Mouse (Mus musculus): ENCODE data around the gene Usp22. TPM values are rescaled to one million over a fixed set of nuclear protein-coding genes. Genes with fewer than 3 reads are reported as not detected.
"Not testable (repeated sequence)": the region's sequence is repeated elsewhere in the genome, so short reads cannot be mapped to it uniquely, and the experiment has no call there.

The Usp22 gene
- total RNA-seq, 1 experiment from 2014 or later = 103 TPM

DNA sequence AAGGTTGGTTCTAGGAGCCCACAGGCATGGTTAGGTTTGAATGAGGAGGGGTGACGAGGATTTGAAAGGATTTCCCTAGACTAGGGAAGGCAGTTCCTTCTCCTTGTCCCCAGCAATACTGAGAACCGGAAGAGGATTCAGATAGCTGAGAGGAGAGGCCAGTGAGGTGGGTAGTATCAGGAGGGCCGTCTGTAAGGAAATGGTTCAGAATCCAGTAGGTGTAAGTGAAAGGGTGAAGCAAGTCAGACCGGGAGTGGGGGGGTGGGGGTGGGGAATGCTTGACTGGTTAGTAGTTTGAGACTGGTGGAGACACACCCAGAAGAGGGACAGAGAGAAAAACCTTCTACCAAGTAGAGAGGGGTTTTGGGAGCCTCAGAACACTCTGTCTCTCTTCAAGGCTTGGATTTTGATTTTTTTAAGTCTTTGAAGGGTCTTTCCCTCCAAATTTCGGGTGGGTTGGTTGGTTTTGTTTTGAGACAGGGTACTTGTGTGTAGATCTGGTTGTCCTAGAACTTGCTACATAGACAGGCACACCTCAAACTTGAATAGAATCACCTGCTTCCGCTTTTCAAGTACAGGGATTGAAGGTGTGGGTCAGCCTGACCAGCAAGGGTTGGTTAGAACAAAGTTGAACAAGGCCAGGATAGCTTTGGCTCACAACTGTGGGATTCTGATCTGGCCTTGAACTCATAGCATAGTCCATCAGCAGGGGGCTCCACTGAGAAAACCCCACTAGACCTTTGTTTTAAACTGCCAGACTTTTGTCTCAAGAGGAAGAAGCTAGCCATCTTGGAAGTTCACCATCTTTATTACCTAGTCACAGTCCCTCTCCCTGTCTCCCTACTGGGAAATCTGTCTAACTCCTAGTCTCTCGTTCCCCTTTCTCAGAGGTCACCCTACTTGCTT lies 31.0 kb downstream of the Usp22 start:
- no peak for DNase-seq

DNA sequence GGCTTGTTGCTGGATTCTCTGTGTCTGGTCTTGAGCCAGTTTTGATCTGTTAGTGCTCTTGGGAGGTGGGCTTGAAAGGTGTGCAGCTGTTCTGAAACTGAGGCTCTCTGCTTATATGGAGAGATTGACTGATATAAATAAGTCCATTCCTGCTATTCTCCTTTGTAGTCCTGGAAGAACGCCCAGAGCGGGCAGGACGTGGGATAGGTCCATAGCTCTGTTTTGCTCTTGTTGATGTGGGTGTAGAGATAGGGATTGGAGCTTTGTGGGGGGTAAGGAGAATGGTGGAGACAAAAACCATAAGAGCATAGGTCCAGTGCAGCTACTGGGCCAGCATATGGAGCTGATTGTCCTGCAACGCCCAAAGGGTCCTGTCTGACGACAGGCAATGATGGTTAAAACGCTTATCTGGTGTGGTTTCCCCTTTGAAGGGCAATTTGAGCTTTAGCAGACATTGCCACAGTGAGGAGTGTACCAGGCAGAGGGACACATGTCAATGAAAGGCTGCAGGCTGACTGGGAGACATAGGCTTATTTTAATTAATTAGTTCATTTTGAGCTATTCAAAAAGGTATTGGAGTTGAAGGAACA lies 31.8 kb downstream of the Usp22 start:
- no peak for DNase-seq

DNA sequence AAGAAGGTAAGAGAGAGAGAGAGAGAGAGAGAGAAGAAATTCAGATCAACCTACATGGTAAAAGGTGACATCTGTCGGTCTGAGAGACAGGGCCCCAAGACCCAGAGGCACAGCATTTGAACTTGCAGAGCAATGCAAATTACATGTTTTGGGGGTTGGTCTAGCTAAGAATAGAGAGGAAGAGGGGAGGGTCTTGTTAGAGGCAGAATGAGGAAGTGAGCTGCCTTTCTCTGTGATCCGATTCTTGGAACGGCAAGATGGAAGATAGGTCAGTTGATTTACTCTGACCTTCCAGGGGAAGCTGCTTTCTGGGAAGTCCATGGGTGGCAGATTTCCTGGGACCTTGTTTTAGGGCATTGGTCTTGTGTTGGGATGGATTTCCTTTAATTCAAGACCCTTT lies 32.6 kb downstream of the Usp22 start:
- DNase-seq = no peak

DNA sequence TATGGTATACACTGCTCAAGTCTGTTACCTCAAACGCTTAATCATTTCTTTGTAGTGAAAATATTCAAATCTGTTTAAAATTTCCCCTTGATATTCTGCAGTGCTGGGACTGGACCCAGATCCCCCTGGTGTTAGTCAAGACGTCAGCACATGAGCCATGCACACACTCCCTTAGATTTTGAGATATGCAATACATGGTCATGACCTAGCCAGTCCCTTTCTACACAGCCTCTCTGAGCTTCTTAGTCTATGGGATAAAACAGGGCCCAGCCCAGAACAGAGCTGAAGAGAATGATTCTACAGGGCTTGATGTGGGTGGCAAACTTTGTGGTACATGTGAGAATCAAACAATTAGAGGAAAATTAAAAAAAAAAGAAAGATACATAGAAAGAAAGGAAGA lies 33.2 kb downstream of the Usp22 start:
- no peak for DNase-seq

DNA sequence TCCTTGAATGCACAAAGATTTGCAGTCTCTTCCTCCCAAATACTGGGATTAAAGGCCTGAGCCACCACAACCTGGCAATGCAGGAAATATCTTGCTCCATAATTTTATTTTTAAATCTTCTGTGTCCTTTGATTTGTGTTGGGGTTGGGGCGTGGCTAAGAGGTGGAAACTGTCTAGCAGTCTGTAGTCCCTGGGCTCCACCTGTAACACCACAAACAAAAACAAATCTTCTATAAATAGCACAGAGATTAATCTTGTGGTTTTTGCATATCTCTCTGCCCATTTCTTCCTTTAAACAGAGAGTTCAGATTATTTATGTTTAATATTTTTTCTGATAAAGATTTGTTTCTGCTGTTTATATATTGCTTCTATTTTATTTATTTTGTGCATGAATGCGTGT lies 41.9 kb downstream of the Usp22 start:
- DNase-seq = no peak

DNA sequence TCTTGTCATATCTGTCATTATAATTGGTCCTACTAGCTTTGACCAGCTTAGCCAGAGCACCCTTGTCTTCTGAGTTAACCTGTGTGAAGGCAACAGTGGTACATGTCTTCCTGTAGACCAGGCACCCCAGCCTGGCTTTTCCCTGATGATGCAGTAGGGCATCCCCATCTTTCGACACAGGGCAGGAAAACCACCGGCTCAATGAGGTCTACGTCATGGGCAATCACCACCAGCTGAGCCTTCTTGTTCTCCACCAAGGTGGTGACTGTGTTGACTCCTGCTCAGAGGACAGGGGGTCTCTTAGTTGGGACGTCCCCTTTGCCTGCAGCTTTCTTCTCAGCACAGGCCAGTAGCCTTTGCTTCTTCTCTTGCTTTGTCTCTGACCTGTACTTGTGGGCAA lies 44.2 kb downstream of the Usp22 start:
- DNase-seq = not testable (repeated sequence)

DNA sequence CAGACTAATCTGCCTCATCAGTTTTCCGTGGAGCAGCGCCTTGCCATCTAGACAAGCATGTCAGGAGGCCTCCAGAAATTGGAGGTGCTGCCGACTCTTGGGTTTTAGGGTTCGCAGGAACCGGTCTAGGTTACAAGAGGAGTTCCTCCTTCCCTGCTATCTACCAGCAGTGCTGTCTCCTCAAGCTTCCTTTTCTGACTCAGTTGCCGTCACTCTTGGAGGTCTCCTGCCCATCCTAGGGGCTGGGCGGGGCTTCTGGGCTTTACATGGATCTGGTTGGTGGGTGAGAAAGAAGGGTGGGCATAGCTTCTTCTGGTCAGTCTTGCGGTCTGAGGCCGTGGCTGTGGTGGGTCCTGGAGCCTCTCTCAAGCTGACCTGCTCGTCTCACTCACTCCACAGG lies 45.5 kb downstream of the Usp22 start:
- no peak for DNase-seq

DNA sequence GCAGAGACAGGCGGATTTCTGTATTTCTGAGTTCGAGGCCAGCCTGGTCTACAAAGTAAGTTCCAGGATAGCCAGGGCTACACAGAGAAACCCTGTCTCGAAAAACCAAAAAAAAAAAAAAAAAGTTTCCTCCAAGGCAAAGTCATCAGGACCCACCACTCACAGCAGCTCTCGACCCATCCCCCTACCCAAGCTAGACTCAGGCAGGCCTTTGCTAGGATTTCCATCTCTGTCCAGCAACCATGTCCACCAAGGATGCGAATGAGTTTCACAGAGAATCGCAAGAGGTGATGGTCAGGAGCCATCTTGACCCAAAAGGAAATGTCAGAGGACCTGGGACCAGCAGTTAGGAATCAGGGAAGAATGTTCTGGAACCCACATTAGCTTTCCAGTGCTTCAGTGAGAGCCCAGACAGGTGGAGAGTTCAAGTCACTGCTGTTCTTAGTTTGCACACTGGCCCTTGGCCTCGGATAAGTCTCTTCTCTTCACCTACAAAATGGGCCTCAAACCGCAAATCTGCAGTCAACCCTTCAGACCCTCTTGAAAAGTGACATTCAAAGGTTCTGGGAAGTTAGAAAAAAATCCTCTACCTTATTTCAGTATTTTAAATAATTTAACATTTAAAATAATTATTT lies 47.3 kb downstream of the Usp22 start:
- DNase-seq = no peak

DNA sequence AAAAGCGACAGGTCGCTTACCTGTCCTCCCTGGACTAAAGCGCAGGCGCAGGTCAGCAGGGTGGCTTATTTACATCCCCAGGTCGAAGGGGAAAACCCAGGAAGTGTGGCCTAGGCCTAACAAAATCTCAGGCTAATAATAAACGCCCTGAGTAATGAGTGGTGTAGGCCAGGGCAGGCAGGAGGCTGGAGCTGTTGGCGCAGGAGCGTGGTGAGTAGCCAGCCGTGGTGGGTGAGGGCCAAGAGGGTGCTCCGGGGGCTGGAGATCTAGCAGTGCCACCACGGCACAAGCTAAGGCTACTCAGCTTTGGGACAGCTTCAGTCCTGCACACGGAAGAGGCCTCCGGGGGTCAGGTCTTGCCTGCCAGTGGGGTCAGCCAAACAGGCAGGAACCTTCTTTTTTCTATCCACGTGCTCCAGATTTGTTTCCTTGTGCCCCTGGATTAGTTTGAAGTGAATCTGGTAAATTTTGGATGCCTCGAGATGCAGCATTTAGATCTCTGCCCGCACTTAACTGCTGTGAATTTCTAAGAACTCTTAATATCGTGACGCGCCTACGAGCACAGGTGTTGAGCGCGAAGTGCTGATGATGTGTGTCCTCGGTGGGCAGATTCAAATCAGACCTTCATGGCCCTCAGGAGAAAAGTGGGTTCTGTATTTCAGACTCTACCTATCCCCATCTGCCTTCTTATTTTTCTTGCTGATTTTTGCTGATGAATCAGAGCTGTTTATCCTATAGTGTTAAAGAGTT lies 48.1 kb downstream of the Usp22 start, which contains the start of gene Tnfrsf13b:
Tnfrsf13b (plus strand) TSS at position 150 of the 750 bp plus-strand sequence.
- DNase-seq = no peak

DNA sequence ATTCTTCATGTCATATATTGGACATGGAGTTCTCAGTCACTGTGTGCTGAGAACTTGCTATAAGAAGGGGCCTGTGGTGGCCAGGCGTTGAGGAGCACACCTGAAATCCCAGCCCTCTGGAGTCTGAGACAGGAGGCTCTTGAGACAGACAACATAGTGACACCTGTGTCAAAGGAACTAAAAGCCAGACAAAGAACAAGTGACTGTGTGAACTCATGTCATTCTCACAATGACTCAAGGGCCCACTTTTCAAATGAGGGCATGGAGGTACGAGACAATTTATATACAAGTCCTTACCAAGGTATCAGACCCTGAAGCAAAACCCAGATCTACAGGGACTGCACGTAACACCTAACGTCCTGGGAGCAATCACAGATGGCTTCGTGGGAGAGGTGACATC lies 48.9 kb downstream of the Usp22 start:
- DNase-seq = no peak

DNA sequence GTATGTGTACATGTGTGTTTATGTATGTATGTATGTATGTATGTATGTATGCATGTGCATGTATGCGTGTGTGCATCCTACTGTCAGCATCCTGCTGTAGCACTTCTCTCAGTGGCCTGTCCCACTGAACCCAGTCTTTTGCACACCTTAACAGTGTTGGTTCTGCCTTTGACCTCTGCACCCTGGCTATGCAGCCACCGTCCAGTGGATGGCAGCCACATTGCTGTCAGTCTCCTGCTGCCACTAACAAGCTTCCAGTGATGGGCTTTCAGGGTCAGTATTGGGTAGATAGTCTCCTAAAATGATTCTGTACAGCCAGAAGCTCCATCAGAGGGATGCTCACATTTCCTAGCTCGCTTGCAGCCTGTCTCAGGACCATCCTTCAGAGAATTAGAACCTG lies 51.0 kb downstream of the Usp22 start:
- DNase-seq = no peak

DNA sequence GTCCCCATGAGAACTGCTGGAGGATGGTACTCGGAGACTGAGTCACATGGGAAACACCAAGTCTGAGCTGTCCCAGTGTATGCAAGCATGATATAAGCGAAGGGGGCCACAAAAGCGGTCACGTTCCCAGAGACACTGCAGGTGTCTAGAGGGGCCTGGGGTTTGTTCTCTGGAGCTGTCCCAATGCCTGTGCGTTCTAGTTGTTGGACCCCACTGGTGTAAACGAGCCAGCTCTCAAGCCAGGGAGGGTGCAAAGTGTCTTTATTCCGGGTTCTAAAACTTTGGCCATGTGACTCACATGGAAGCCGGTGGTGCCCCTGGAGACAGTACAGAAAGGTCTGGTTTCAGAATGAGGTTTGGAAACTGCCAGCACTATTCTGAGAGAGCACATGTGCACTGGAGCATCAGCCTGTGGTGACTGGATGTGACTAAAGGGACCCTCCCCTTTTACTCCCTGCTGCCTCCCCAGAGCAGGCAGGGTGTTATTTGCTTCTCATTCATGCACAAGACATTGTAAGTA lies 52.0 kb downstream of the Usp22 start:
- DNase-seq = no peak

DNA sequence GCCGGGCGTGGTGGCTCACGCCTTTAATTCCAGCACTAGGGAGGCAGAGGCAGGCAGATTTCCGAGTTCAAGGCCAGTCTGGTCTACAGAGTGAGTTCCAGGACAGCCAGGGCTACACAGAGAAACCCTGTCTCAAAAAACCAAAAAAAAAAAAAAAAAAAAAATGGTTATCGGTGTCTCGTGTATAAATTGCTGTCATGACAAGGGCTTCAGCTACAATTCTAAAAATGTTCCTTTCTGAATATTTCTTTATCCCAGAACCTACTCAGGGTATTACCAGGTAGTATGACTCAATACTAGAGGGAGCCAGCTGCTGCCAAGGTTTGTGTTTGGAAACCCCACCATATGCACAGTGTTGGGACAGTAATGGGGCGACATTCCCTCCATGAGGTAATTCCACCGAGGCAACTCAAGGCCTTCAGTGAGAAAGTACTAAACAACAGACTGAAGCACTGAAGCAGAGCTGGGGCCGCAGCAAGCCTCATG lies 52.5 kb downstream of the Usp22 start:
- no peak for DNase-seq

DNA sequence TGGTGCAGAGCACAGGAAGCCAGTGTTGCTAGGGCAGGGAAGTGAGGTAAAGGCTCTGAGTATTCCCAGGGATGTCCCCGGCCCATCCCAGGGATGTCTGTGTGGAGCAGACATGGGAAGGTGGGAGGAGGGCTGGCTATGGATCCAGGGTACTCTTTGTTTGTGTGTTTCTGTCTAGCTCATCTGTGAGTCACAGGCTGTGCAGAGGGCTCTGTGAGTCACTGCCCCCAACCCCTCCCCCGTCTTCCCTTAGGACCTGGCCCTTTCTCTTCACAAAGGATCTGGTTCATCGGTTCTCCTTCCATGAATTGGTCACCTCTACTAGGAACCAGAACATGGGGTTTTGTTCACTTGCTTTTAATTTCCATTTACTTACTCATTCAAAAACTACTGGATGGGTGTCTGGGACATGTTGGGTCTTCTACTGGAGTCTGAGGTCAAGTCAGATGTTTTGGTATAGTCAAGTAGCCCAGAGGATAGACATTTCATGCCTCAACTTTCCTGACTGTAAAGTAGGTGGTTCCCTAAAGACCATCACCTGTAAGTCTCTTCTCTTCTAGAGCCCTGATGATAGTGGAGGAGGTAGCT lies 54.8 kb downstream of the Usp22 start:
- peak; percentile 21 for DNase-seq

DNA sequence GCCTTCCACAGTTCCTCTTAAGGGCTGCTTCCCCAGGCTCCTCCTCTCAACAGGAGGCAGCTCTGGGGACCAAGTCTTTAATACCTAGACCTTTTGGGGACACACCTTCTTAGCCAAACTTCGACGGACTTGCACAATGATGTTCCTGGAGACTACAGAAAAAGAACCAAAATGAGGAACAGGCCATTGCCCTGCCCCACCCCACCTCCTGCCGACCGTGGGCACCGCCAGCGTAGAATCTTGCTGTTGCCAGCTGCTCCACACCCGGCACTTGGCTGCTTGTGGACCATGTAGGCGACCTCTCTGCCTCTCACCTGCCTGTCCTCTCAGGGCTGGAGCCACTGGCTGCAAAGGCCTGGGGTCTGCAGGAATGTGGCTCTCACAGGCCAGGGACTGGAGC lies 58.6 kb downstream of the Usp22 start:
- no peak for DNase-seq

DNA sequence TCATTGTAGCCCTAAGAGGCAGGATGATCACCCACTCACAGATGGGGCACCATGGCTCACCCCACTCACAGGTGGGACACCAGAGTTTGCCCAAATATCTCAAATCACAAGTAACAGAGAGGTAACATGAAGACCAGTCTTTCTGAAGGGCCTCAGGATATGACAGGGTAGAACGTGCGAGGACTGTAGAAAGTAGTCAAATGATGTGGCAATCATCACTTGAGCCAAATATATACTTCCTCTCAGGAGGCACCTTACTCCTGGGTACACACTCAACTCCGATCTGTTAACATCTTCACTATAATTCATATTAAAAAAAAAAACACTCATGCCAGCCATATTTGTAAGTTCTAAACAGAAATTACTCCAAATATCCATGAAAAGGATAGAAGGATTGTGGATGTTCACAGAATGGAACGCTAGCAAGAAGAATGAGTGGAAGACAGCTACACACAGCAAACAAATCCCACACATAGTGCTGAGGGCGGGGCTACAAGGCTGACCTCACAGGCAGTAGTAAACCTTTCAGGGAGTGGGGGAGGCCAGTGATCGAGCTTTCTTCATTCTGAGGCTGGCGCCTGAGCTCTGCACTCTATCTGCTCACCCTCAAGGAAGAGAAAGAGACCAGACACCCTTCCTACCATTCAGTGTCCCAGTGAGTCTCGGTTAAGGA lies 62.4 kb downstream of the Usp22 start:
- DNase-seq = no peak

DNA sequence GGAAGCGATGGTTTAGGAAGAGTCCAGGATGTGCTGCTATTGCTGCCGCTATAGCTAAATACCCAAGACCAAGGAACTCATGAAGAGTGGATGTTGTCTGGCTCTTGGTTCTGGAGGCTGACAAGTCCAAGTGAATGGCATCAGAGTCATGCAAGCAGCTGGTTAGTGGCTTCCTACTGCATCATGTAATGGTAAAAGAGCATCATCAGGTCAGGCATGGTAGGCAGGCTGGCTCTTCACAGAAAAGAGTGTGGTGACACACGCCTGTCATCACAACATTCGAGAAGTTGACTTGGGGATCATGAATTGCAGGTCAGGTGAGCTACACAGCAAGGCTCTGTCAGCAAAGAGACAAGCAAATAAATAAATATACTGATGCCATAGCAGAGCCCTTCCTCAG lies 63.4 kb downstream of the Usp22 start:
- DNase-seq = no peak

DNA sequence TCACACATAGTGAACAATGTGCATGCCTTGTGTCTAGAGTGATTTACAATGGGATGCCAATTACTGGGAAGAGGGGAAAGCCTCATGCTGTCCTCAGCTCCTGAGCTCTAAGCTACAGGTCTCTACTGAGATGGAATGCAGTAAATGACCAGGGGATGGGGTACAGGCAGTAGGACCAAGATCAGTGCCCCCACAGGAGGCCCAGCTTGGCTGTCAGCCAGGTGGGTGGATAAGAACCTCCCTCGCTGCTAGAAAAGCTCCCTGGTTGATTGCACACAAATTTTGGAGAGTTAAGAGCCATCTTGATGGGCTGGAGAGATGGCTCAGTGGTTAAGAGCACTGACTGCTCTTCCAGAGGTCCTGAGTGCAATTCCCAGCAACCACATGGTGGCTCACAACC lies 63.9 kb downstream of the Usp22 start:
- no peak for DNase-seq

DNA sequence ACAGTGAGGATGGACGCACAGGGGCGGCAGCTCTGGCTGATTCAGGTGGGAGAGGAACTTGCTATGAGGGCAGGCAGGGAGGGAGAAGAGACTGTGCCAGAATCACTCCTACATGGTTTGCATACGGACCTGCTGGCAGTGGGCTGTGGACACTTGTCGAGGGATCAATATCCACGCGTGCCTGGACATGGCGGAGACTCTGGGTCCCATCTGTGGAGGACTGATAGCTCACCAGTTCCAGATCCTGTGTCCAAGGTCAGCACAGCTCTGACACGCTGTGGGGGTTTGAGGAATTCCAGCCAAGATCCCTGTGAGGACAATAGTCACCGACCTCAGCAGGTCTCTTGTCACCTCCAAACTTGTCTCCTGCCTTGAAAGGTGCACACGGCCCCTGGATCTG lies 64.7 kb downstream of the Usp22 start:
- no peak for DNase-seq

DNA sequence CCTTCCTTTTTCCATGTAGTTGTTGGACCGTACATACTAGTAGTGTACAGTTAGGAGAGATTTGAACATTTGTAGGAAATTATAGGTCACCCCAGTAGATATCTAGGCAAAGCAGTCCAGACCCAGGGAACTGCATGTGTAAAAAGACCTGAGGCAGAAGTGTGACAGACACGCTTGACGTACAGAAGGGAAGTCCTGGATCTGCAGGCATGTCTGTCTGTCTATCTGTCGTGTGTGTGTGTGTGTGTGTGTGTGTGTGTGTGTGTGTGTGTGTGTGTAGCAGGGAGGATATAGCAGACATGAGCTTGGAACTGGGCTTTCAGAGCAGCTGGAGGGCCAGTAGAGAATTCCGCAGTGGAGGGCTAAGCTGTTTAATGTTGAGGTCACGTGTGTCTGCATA lies 65.1 kb downstream of the Usp22 start:
- no peak for DNase-seq

DNA sequence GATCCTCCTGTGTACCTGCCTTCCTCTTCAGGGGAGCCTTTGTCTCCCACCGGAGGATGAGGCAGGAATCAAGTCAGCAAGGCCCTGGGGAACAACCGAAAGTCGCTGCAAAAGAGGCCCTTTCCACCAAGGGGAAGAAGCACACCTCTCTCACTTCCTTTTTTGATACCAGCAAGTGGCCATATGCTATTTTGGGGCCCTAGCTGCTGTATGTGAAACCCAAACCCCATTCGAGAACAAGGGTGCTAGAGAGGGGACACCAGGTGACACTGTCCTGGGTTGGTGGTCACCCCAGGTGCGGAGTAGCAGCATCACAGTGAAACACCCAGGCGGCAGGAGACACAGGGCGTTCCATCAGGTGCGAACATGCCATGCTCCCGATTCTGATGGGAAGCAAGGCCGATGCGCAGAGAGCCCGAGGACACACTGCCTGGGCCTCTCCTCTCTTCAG lies 65.9 kb downstream of the Usp22 start:
- no peak for DNase-seq

Measured in adrenal gland, postnatal 25 days (tissue).